ENCODE assay signal across 10 mouse cellular contexts in the genomic region with DNA sequence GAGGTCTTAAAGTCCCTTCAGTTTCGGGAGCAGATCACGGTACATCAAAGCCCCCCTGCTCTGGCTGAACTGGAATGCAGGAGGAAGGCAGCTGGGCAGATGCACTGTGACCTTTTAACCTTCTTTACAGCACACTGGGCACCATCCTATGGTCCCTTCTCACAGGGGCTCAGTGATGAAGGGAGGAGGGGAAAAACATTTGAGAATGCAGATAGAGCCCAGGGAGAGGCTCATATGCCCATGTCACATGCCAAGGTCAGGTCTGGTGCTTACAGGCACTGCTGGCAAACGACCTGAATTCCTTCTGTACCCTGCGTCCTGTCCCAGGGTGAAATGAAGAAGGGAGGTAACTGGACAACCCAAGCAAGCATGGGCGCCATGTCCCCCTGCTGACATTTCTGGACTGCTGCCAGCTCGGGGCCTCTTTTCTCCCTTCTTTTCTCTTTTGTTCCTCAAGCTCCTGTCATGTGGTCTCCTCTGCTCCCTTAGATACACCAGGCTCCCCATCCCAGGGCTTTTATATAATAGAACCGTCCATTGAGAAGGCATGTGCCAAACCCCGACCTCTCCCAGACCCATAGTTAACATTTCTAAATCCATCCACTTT. TPM values are rescaled to one million over a fixed set of nuclear protein-coding genes. Genes with fewer than 3 reads are reported as not detected.
DNase-seq lines count a peak whose midpoint lies in the region; ATAC-seq and TF ChIP-seq lines count a peak whose summit lies in the region.
"Had no signal": no experiment of that assay in that cellular context is flagged by ENCODE, and none has a peak within 500 bp of the region (broad histone marks: within the 10 kb centered on the region; RNA-seq: fewer than 3 reads in every experiment).

No protein-coding gene starts in this region.

- no peak overlapping the region for H3K9ac ChIP-seq in kidney, postnatal 0 days (ENCODE audit: low read depth, low read length)
- no peak overlapping the region for H3K9ac ChIP-seq in embryonic facial prominence, embryonic 14.5 days (ENCODE audit: low read depth, low read length)
- H3K9ac ChIP-seq in hindbrain, embryonic 14.5 days, result no peak overlapping the region
- H3K9ac ChIP-seq in midbrain, postnatal 0 days (replicated peaks; ENCODE audit: low read length, poor library complexity, severe bottlenecking), result no peak overlapping the region

- H3K27ac ChIP-seq in kidney, postnatal 0 days, result peak overlapping the region; percentile 1; the same call in 1 of the 2 replicates
- peak overlapping the region; percentile 64 for H3K27ac ChIP-seq in embryonic facial prominence, embryonic 14.5 days (replicated peaks; ENCODE audit: low read depth, low read length)
- peak overlapping the region; percentile 26; the same call in 1 of the 2 replicates for H3K27ac ChIP-seq in hindbrain, embryonic 14.5 days
- H3K27ac ChIP-seq in midbrain, postnatal 0 days (ENCODE audit: low read depth, low read length), result no peak overlapping the region

- 42% methylated on average over 8 of the region's 8 CpGs for WGBS in kidney, postnatal 0 days
- WGBS in embryonic facial prominence, embryonic 14.5 days, result 27% methylated on average over 8 of the region's 8 CpGs
- 20% methylated on average over 8 of the region's 8 CpGs for WGBS in hindbrain, embryonic 14.5 days
- WGBS in midbrain, postnatal 0 days, result 19% methylated on average over 8 of the region's 8 CpGs

- peaks cover 17% of the 10 kb centered on the region for H3K4me1 ChIP-seq in kidney, postnatal 0 days (replicated peaks; ENCODE audit: insufficient read depth, low read length)
- H3K4me1 ChIP-seq in embryonic facial prominence, embryonic 14.5 days (ENCODE audit: control insufficient read depth, insufficient read depth, low read length), result peaks cover 17% of the 10 kb centered on the region
- peaks cover 12% of the 10 kb centered on the region for H3K4me1 ChIP-seq in hindbrain, embryonic 14.5 days (replicated peaks; ENCODE audit: control insufficient read depth, insufficient read depth, low read length)
- no peaks in the 10 kb centered on the region for H3K4me1 ChIP-seq in midbrain, postnatal 0 days (ENCODE audit: insufficient read depth, low read length)

- no peak overlapping the region for H3K4me3 ChIP-seq in kidney, postnatal 0 days (replicated peaks; ENCODE audit: low read depth, low read length)
- H3K4me3 ChIP-seq in embryonic facial prominence, embryonic 14.5 days (ENCODE audit: low read depth, low read length), result no peak overlapping the region
- no peak overlapping the region for H3K4me3 ChIP-seq in hindbrain, embryonic 14.5 days (replicated peaks; ENCODE audit: low read length)
- no peak overlapping the region for H3K4me3 ChIP-seq in midbrain, postnatal 0 days (ENCODE audit: low read depth, low read length)

- no peaks in the 10 kb centered on the region for H3K9me3 ChIP-seq in kidney, postnatal 0 days (replicated peaks; ENCODE audit: low read length)
- H3K9me3 ChIP-seq in embryonic facial prominence, embryonic 14.5 days (ENCODE audit: control insufficient read depth, low read length), result no peaks in the 10 kb centered on the region
- H3K9me3 ChIP-seq in hindbrain, embryonic 14.5 days (ENCODE audit: control insufficient read depth, low read length), result no peaks in the 10 kb centered on the region
- H3K9me3 ChIP-seq in midbrain, postnatal 0 days (ENCODE audit: low read length), result no peaks in the 10 kb centered on the region

- TF ChIP-seq CTCF in kidney, postnatal 0 days (IDR thresholded peaks at IDR 0.05; ENCODE audit: low read depth), result no peak
- TF ChIP-seq CTCF in midbrain, postnatal 0 days (IDR thresholded peaks at IDR 0.05), result no peak

- no peaks in the 10 kb centered on the region for H3K27me3 ChIP-seq in kidney, postnatal 0 days (ENCODE audit: insufficient read depth, low read length)
- no peaks in the 10 kb centered on the region for H3K27me3 ChIP-seq in embryonic facial prominence, embryonic 14.5 days (replicated peaks; ENCODE audit: control insufficient read depth, insufficient read depth, low read length)
- H3K27me3 ChIP-seq in hindbrain, embryonic 14.5 days (ENCODE audit: control insufficient read depth, insufficient read depth, low read length), result no peaks in the 10 kb centered on the region
- H3K27me3 ChIP-seq in midbrain, postnatal 0 days (ENCODE audit: insufficient read depth, low read length), result no peaks in the 10 kb centered on the region

- DNase-seq in kidney, postnatal 0 days (ENCODE audit: low spot score), result no peak
- DNase-seq in kidney, postnatal 25 days, result no peak
- DNase-seq in embryonic facial prominence, embryonic 14.5 days (ENCODE audit: low spot score), result peak; percentile 42
- DNase-seq in hindbrain, embryonic 14.5 days (ENCODE audit: low spot score), result no peak
- peak; percentile 26 for DNase-seq in midbrain, postnatal 0 days (ENCODE audit: low spot score)
- no peak for DNase-seq in adrenal gland, adult 8-10 months
- no peak for DNase-seq in urinary bladder, postnatal 10 days (ENCODE audit: low spot score)
- no peak for DNase-seq in left cerebral cortex, postnatal 14 days (ENCODE audit: low spot score in 2 of 2)
- DNase-seq: layer of hippocampus, postnatal 36 days had no signal

- intact Hi-C loops in left cerebral cortex, postnatal 14 days (cut with DNase I), result no loop called here

- H3K4me2 ChIP-seq in kidney, postnatal 0 days (ENCODE audit: low read length), result no peak overlapping the region
- no peak overlapping the region for H3K4me2 ChIP-seq in embryonic facial prominence, embryonic 14.5 days (ENCODE audit: low read depth, low read length)
- no peak overlapping the region for H3K4me2 ChIP-seq in hindbrain, embryonic 14.5 days (replicated peaks)
- no peak overlapping the region for H3K4me2 ChIP-seq in midbrain, postnatal 0 days (ENCODE audit: low read depth, low read length, poor library complexity, severe bottlenecking)

- H3K36me3 ChIP-seq in kidney, postnatal 0 days (ENCODE audit: insufficient read depth, low read length), result no peaks in the 10 kb centered on the region
- H3K36me3 ChIP-seq in embryonic facial prominence, embryonic 14.5 days (ENCODE audit: control insufficient read depth, insufficient read depth, low read length), result no peaks in the 10 kb centered on the region
- H3K36me3 ChIP-seq in hindbrain, embryonic 14.5 days (replicated peaks; ENCODE audit: control insufficient read depth, insufficient read depth), result no peaks in the 10 kb centered on the region
- H3K36me3 ChIP-seq in midbrain, postnatal 0 days (ENCODE audit: insufficient read depth, low read length), result no peaks in the 10 kb centered on the region

- 0 out of 2 replicates have a peak, but pooled peaks have one; percentile 36 for ATAC-seq in kidney, postnatal 0 days (replicated peaks; ENCODE audit: low FRiP score, low read depth)
- peak; percentile 38 for ATAC-seq in embryonic facial prominence, embryonic 14.5 days (ENCODE audit: low read depth)
- ATAC-seq in hindbrain, embryonic 14.5 days (ENCODE audit: low FRiP score), result peak; percentile 45; the same call in 1 of the 2 replicates
- no peak; the same call in 1 of the 2 replicates for ATAC-seq in midbrain, postnatal 0 days (ENCODE audit: low FRiP score)

RNA-seq across cellular contexts. Expression of a gene that starts 49.0 kb away (rescaled TPM):
- 13.8 and 15.1 TPM in 2 replicates for polyA plus RNA-seq in kidney, postnatal 0 days (2015; fragmentation: Nextera tagmentation; extraction: Ambion mirVana)
- 9.7 and 10.6 TPM in 2 replicates for polyA plus RNA-seq in embryonic facial prominence, embryonic 14.5 days (2014; fragmentation: Nextera tagmentation; extraction: Ambion mirVana)
- polyA plus RNA-seq in hindbrain, embryonic 14.5 days (2014; fragmentation: Nextera tagmentation; extraction: Ambion mirVana), result 5.1 and 7.2 TPM in 2 replicates
- 7.6 and 9.0 TPM in 2 replicates for total RNA-seq in midbrain, postnatal 0 days (2014; rRNA removed)
- polyA plus RNA-seq in midbrain, postnatal 0 days (2015; fragmentation: Nextera tagmentation; extraction: Ambion mirVana), result 5.2 and 6.0 TPM in 2 replicates
- 10 to 100 TPM; 17.4 to 34.0 (median 28.1) TPM for total RNA-seq in adrenal gland, adult 8-10 months (2022)
- 1 to 10 TPM; 3.0 to 3.9 TPM for total RNA-seq in left cerebral cortex, postnatal 14 days (2021)
- total RNA-seq: MEL had no signal

Comparison
In these comparisons a context has a peak if more than half of its experiments do, and no peak if none do; other contexts are left out.
1. DNase-seq: peak in embryonic facial prominence, embryonic 14.5 days (single experiment) and midbrain, postnatal 0 days (single experiment); none in kidney, postnatal 0 days (single experiment), kidney, postnatal 25 days (0 of 2), hindbrain, embryonic 14.5 days (single experiment), adrenal gland, adult 8-10 months (single experiment), urinary bladder, postnatal 10 days (single experiment) and left cerebral cortex, postnatal 14 days (0 of 2).